Mouse (Mus musculus): ENCODE data around the gene Hoxc5. TPM values are rescaled to one million over a fixed set of nuclear protein-coding genes. Genes with fewer than 3 reads are reported as not detected.

Gene Hoxc5
- polyA plus RNA-seq, 1 experiment, result 7.0 TPM

- no peak for DNase-seq (ENCODE audit: low read depth)
- TF ChIP-seq CTCF (IDR thresholded peaks at IDR 0.05; ENCODE audit: borderline replicate concordance, extremely low read depth, insufficient read depth, insufficient read length) (no peak), POLR2A (IDR thresholded peaks at IDR 0.05; ENCODE audit: borderline replicate concordance, extremely low read depth, insufficient read depth, insufficient read length, poor library complexity, severe bottlenecking) (no peak)
These were observed 51.4 kb downstream of the Hoxc5 start, which contains the start of gene Hoxc4 for GRCm38 (mm10) chr15:103018636-103019035. Gene Hoxc4, plus strand, starts transcription at chr15:103018934.

GRCm38 (mm10) chr15:103020899-103021418 is 53.7 kb downstream of the Hoxc5 start:
- TF ChIP-seq CTCF (IDR thresholded peaks at IDR 0.05; ENCODE audit: borderline replicate concordance, extremely low read depth, insufficient read depth, insufficient read length) (no peak), POLR2A (IDR thresholded peaks at IDR 0.05; ENCODE audit: borderline replicate concordance, extremely low read depth, insufficient read depth, insufficient read length, poor library complexity, severe bottlenecking) (no peak)
- DNase-seq (ENCODE audit: low read depth), result no peak

GRCm38 (mm10) chr15:103021544-103021943 is 54.3 kb downstream of the Hoxc5 start:
- DNase-seq (ENCODE audit: low read depth), result no peak
- TF ChIP-seq CTCF (IDR thresholded peaks at IDR 0.05; ENCODE audit: borderline replicate concordance, extremely low read depth, insufficient read depth, insufficient read length) (no peak), POLR2A (IDR thresholded peaks at IDR 0.05; ENCODE audit: borderline replicate concordance, extremely low read depth, insufficient read depth, insufficient read length, poor library complexity, severe bottlenecking) (no peak)

- TF ChIP-seq CTCF (IDR thresholded peaks at IDR 0.05; ENCODE audit: borderline replicate concordance, extremely low read depth, insufficient read depth, insufficient read length) (no peak), POLR2A (IDR thresholded peaks at IDR 0.05; ENCODE audit: borderline replicate concordance, extremely low read depth, insufficient read depth, insufficient read length, poor library complexity, severe bottlenecking) (no peak)
- no peak for DNase-seq (ENCODE audit: low read depth)
These were observed 56.9 kb downstream of the Hoxc5 start for GRCm38 (mm10) chr15:103024131-103024530.

- DNase-seq (ENCODE audit: low read depth), result no peak
- TF ChIP-seq CTCF (IDR thresholded peaks at IDR 0.05; ENCODE audit: borderline replicate concordance, extremely low read depth, insufficient read depth, insufficient read length) (no peak), POLR2A (IDR thresholded peaks at IDR 0.05; ENCODE audit: borderline replicate concordance, extremely low read depth, insufficient read depth, insufficient read length, poor library complexity, severe bottlenecking) (no peak)
These were observed 60.3 kb downstream of the Hoxc5 start for GRCm38 (mm10) chr15:103027266-103028235.

- DNase-seq (ENCODE audit: low read depth), result no peak
- TF ChIP-seq CTCF (IDR thresholded peaks at IDR 0.05; ENCODE audit: borderline replicate concordance, extremely low read depth, insufficient read depth, insufficient read length), result no peak
- no peak for TF ChIP-seq POLR2A (IDR thresholded peaks at IDR 0.05; ENCODE audit: borderline replicate concordance, extremely low read depth, insufficient read depth, insufficient read length, poor library complexity, severe bottlenecking)
These were observed 61.8 kb downstream of the Hoxc5 start for GRCm38 (mm10) chr15:103028916-103029512.

GRCm38 (mm10) chr15:103030142-103030541 is 62.9 kb downstream of the Hoxc5 start:
- TF ChIP-seq POLR2A (IDR thresholded peaks at IDR 0.05; ENCODE audit: borderline replicate concordance, extremely low read depth, insufficient read depth, insufficient read length, poor library complexity, severe bottlenecking) (no peak), CTCF (IDR thresholded peaks at IDR 0.05; ENCODE audit: borderline replicate concordance, extremely low read depth, insufficient read depth, insufficient read length) (no peak)
- no peak for DNase-seq (ENCODE audit: low read depth)

GRCm38 (mm10) chr15:103032167-103032566 is 64.9 kb downstream of the Hoxc5 start:
- TF ChIP-seq POLR2A (IDR thresholded peaks at IDR 0.05; ENCODE audit: borderline replicate concordance, extremely low read depth, insufficient read depth, insufficient read length, poor library complexity, severe bottlenecking) (no peak), CTCF (IDR thresholded peaks at IDR 0.05; ENCODE audit: borderline replicate concordance, extremely low read depth, insufficient read depth, insufficient read length) (no peak)
- DNase-seq (ENCODE audit: low read depth), result no peak

GRCm38 (mm10) chr15:103032646-103033575 is 65.7 kb downstream of the Hoxc5 start:
- no peak for DNase-seq (ENCODE audit: low read depth)
- TF ChIP-seq CTCF (IDR thresholded peaks at IDR 0.05; ENCODE audit: borderline replicate concordance, extremely low read depth, insufficient read depth, insufficient read length), result no peak
- TF ChIP-seq POLR2A (IDR thresholded peaks at IDR 0.05; ENCODE audit: borderline replicate concordance, extremely low read depth, insufficient read depth, insufficient read length, poor library complexity, severe bottlenecking), result no peak

GRCm38 (mm10) chr15:103034043-103034806 is 67.0 kb downstream of the Hoxc5 start:
- TF ChIP-seq CTCF (IDR thresholded peaks at IDR 0.05; ENCODE audit: borderline replicate concordance, extremely low read depth, insufficient read depth, insufficient read length) (no peak), POLR2A (IDR thresholded peaks at IDR 0.05; ENCODE audit: borderline replicate concordance, extremely low read depth, insufficient read depth, insufficient read length, poor library complexity, severe bottlenecking) (no peak)
- no peak for DNase-seq (ENCODE audit: low read depth)
